Mouse (Mus musculus) stomach, embryonic 14.5 days (tissue): ENCODE measurements around the gene Syne3. TPM values are rescaled to one million over a fixed set of nuclear protein-coding genes. Genes with fewer than 3 reads are reported as not detected.

Source experiments
- microRNA-seq: library from miRNA; unstranded; fragments of <30 nt; microRNA quantifications from one replicate; pipeline ENCODE4, GENCODE M21; 2016
- polyA plus RNA-seq: library from polyadenylated mRNA; unstranded; fragments of >200 nt; fragmentation: Nextera tagmentation; extraction: Ambion mirVana; gene quantifications from 2 replicates; pipeline ENCODE4 v1.2.1, GENCODE M21; 2014

Syne3 gene
- polyA plus RNA-seq, 1 experiment from 2014 or later, result 0.59 TPM

Small RNA genes within 50 kb of the gene (microRNA-seq; reads per million reads assigned to microRNA genes)
- gene Mir3069, result 2.3 reads per million

Other genes with a start within 250 kb of the Syne3 start
- gene Clmn, start 144.7 kb downstream of the Syne3 start, polyA plus RNA-seq, result 3.1 TPM in 2 replicates
- gene Glrx5, start 22.9 kb upstream of the Syne3 start, polyA plus RNA-seq, result 144 and 160 TPM in 2 replicates
- gene Tcl1b2, start 136.2 kb upstream of the Syne3 start, polyA plus RNA-seq, result not detected in 2 replicates
- not detected in 2 replicates for gene Tcl1b1, start 149.9 kb upstream of the Syne3 start, polyA plus RNA-seq
- gene Tcl1b5, start 166.5 kb upstream of the Syne3 start, polyA plus RNA-seq, result not detected in 2 replicates
- not detected in 2 replicates for gene Tcl1b3, start 181.2 kb upstream of the Syne3 start, polyA plus RNA-seq
- gene Tcl1b4, start 192.1 kb upstream of the Syne3 start, polyA plus RNA-seq, result not detected in 2 replicates
- not detected in 2 replicates for gene Tcl1, start 213.0 kb upstream of the Syne3 start, polyA plus RNA-seq